Mouse (Mus musculus) stomach, embryonic 15.5 days (tissue): ENCODE measurements around the gene 6030408B16Rik. TPM values are rescaled to one million over a fixed set of nuclear protein-coding genes. Genes with fewer than 3 reads are reported as not detected.

ENCODE experiments used
- ATAC-seq: fragments of 200-750 bp; cut with Nextera tagmentation; 2 replicates; pipeline ENCODE4 v1.8.0; 2017; ENCODE audit warnings: low read depth, moderate number of reproducible peaks, moderate TSS enrichment; ENCODE audit not compliant: insufficient read depth, low FRiP score
- H3K27ac ChIP-seq: fragments of 300-500 bp; sonication (generic); 2 replicates; pipeline ENCODE4 v1.5.1; 2015; ENCODE audit warnings: mild to moderate bottlenecking, inconsistent platforms
- H3K27me3 ChIP-seq: fragments of 300-500 bp; sonication (generic); replicated peaks from 2 replicates; pipeline ENCODE4 v1.6.1; 2015; ENCODE audit warnings: inconsistent platforms
- H3K36me3 ChIP-seq: fragments of 300-500 bp; sonication (generic); 2 replicates; pipeline ENCODE4 v1.6.1; 2015; ENCODE audit warnings: inconsistent platforms
- H3K4me1 ChIP-seq: fragments of 300-500 bp; sonication (generic); 2 replicates; pipeline ENCODE4 v1.6.1; 2015; ENCODE audit warnings: inconsistent platforms
- H3K4me2 ChIP-seq: fragments of 300-500 bp; sonication (generic); 2 replicates; pipeline ENCODE4 v1.6.1; 2015; ENCODE audit warnings: mild to moderate bottlenecking, inconsistent platforms
- H3K4me3 ChIP-seq: fragments of 300-500 bp; sonication (generic); replicated peaks from 2 replicates; pipeline ENCODE4 v1.5.1; 2015; ENCODE audit warnings: inconsistent platforms
- H3K9ac ChIP-seq: fragments of 300-500 bp; sonication (generic); 2 replicates; pipeline ENCODE4 v1.6.1; 2015; ENCODE audit warnings: inconsistent platforms
- H3K9me3 ChIP-seq: fragments of 300-500 bp; sonication (generic); 2 replicates; pipeline ENCODE4 v1.6.1; 2016; ENCODE audit warnings: inconsistent platforms
- WGBS: fragments of 180-500 bp; shearing (Covaris S2); methylation state at CpG from one replicate; pipeline ENCODE4 v1.1.7; 2015; 5-methylcytosine and 5-hydroxymethylcytosine counted together
- polyA plus RNA-seq: library from polyadenylated mRNA; unstranded; fragments of >200 nt; fragmentation: Nextera tagmentation; extraction: Ambion mirVana; gene quantifications from 2 replicates; pipeline ENCODE4 v1.2.1, GENCODE M21; 2015

Gene 6030408B16Rik
- polyA plus RNA-seq, 1 experiment from 2014 or later: 11.6 TPM

DNA sequence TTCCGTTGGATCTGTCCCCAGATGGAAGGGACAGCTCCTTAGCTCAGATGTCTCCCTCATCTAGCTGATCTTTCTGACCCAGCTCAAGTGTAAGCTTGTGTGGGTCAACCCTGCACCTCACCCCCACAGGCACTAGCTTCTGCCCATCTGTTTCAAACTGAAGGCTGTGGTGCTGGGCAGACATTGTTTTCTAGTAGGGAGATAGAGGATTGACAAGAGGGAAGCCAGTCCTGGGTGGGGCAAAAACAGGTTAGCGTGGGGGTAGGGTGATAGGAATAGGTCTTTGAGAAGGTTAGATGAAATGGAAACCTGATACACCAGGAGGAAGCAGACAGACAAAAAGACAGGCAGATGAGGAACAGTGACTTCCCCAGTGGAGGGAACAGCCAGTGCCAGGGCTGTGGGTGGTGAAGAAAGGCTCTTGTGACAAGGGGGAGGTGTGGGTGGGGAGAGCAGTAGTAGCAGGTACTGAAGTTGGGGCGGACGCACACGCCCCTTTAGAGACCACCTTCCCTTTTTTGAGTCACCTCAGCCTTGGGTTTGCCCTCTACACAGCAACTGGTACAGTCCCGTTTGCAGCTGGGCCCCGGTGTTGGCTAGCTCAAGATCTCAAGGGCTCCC is 37.1 kb upstream of the 6030408B16Rik start:
- Histone ChIP-seq H3K27ac (no peak overlapping the region), H3K36me3 (no peaks in the 10 kb centered on the region), H3K4me2 (no peak overlapping the region), H3K4me3 (no peak overlapping the region), H3K27me3 (no peaks in the 10 kb centered on the region), H3K9ac (no peak overlapping the region), H3K4me1 (peaks cover 14% of the 10 kb centered on the region), H3K9me3 (no peaks in the 10 kb centered on the region)
- ATAC-seq: no peak
- whole genome bisulfite sequencing: 87% methylated on average over 7 of the region's 7 CpGs

DNA sequence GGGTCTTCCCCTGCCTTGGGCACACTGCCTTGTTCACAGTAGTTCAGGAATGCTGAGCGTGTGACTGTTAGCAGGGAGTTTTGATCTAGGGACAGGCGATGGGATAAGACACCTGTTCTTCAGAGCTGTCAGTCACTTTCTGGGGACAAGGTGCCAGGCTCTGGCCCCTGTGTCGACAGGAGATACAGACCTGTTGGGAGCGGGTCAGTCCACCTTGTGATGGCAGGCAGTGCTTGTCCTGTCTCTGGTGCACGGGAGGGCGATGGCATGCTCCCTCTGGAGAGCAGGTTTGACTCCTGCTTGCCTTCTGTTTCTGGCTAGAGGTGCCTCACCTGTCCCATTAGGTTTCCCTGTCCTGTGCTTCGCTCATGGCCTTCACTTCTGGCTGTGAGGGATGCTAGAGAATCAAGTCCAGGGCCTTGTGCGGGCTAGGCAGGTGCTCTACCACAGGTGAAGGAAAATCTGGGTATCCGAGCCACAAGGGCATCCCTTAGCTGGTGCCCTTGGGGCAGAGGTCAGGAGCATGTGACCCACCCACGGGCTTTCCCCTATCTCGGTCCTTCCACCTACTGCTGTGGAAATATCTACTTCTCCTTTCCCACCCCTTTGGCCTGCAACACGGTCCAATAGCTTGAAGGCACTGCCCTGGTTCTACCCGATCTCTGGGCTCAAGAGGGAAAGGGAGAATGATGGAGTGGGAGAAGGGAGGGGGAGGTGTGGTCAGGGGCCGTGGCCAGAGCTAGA is 36.4 kb upstream of the 6030408B16Rik start:
- Histone ChIP-seq H3K4me1 (peaks cover 21% of the 10 kb centered on the region), H3K4me3 (no peak overlapping the region), H3K27me3 (no peaks in the 10 kb centered on the region), H3K36me3 (no peaks in the 10 kb centered on the region), H3K9me3 (no peaks in the 10 kb centered on the region), H3K9ac (no peak overlapping the region), H3K4me2 (no peak overlapping the region), H3K27ac (no peak overlapping the region)
- WGBS: 73% methylated on average over 14 of the region's 14 CpGs
- no peak for ATAC-seq

DNA sequence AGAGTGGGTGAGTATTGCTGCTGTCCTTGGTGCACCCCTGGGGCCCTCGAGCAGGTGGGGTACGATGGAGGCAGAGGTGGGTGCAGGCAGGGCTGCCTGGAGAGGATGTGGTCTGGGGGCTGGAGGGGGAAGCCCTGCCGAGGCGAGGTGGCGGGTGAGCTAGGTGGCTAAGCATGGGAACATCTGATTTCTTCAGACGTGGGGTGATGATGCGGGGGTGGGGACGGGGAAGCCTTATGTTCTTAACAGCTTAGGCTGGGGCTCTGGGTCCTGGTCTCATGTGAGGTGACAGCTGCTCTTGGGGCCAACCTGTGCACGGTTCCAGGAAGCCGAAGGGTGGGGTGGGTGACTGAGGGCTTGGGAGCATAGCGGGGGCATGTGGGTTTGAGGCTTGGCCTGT is 34.6 kb upstream of the 6030408B16Rik start:
- H3K9ac ChIP-seq: no peak overlapping the region
- H3K4me3 ChIP-seq: no peak overlapping the region
- H3K4me1 ChIP-seq: peaks cover 32% of the 10 kb centered on the region
- ATAC-seq: no peak
- no peaks in the 10 kb centered on the region for H3K9me3 ChIP-seq
- H3K27me3 ChIP-seq: no peaks in the 10 kb centered on the region
- WGBS: 73% methylated on average over 11 of the region's 11 CpGs
- no peak overlapping the region for H3K4me2 ChIP-seq
- no peak overlapping the region for H3K27ac ChIP-seq
- no peaks in the 10 kb centered on the region for H3K36me3 ChIP-seq

DNA sequence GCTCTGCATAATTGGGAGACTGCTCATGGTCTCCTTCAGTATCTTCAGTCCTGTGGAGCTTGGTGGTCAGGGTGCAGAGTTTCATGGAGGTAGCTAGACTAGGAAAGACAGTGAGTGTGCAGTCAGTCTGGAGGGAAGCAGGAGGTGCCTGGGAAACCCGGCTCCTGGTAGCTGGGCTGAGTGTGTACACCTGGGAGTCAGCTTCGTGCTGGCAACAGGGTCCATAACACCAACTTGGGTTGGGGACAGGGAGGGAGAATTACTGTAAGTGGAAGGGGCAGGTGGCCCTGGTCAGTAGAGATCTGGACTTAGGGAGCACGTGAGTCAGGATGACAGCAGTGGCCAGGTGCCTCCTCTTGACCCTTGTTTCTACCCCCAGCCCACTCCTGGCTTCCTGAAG is 33.1 kb upstream of the 6030408B16Rik start:
- H3K4me2 ChIP-seq: no peak overlapping the region
- H3K9me3 ChIP-seq: no peaks in the 10 kb centered on the region
- H3K4me3 ChIP-seq: no peak overlapping the region
- no peak for ATAC-seq
- WGBS: 74% methylated on average over 3 of the region's 3 CpGs
- H3K4me1 ChIP-seq: peaks cover 29% of the 10 kb centered on the region
- peak overlapping the region; percentile 79 for H3K27ac ChIP-seq
- H3K9ac ChIP-seq: no peak overlapping the region
- H3K27me3 ChIP-seq: no peaks in the 10 kb centered on the region
- H3K36me3 ChIP-seq: no peaks in the 10 kb centered on the region

DNA sequence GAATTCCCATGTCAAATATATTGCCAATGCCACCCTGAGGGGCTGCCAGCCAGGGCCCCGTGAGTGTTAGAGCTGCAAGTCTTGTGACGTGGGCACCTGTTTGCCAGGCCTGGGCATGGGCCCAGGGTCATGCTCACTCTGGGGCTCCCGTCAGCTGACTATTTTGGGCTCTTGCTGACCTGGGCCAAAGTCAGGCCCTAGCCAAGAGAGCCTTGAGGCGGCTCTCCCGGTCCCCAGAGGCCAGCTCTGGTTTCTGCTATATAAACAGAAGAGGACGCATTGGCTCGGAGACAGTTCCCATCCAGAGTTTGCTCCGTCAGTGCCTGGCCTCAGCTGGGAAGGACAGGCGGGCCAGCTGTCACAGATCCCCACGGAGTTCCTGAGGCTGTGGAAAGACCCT is 32.6 kb upstream of the 6030408B16Rik start:
- H3K27me3 ChIP-seq: no peaks in the 10 kb centered on the region
- no peaks in the 10 kb centered on the region for H3K9me3 ChIP-seq
- no peak overlapping the region for H3K9ac ChIP-seq
- H3K36me3 ChIP-seq: no peaks in the 10 kb centered on the region
- no peak for ATAC-seq
- 35% methylated on average over 10 of the region's 10 CpGs for WGBS
- peaks cover 29% of the 10 kb centered on the region for H3K4me1 ChIP-seq
- peak overlapping the region; percentile 79 for H3K27ac ChIP-seq
- H3K4me2 ChIP-seq: no peak overlapping the region
- H3K4me3 ChIP-seq: no peak overlapping the region

DNA sequence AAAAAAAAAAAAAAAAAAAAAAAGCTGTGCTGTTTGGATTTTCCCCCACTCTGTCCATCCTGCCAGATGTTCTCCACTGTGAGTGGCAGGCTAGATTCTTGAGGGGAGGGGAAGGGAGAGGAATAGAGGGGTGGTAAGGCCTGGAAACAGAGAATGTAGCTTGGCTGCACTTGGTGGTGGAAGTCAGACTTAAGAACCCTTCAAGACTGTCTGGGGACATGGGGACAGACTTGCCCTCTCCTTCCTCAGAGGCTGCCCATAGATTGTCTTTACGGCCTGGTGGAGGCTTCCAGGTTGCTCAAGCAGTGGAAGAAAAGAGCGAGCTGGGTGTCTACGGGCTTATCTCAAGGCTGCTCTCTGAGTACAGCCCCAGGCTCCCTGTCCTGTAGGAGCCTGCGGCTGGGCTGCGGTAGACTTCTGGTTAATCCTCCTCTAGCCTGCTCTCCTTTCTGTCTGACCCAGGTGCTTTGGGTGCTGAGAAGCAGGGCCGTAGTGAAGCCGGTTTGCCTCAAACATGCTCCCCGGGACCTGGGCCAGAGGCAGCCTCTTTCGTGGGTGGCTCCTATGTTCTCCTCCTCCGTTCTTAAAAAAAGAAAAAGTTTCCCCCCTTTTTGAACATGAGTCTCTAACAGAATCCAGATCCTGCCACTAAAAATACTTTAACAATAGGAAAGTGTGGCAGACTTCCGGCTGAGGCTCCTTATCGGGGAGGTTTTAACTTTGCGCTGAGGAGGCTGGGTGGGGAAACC is 32.0 kb upstream of the 6030408B16Rik start:
- Histone ChIP-seq H3K27me3 (no peaks in the 10 kb centered on the region), H3K9me3 (no peaks in the 10 kb centered on the region), H3K4me3 (no peak overlapping the region), H3K4me1 (peaks cover 36% of the 10 kb centered on the region), H3K27ac (peak overlapping the region; percentile 79), H3K36me3 (no peaks in the 10 kb centered on the region), H3K9ac (no peak overlapping the region), H3K4me2 (peak overlapping the region; percentile 19; the same call in 1 of the 2 replicates)
- ATAC-seq: no peak
- 25% methylated on average over 13 of the region's 13 CpGs for WGBS

DNA sequence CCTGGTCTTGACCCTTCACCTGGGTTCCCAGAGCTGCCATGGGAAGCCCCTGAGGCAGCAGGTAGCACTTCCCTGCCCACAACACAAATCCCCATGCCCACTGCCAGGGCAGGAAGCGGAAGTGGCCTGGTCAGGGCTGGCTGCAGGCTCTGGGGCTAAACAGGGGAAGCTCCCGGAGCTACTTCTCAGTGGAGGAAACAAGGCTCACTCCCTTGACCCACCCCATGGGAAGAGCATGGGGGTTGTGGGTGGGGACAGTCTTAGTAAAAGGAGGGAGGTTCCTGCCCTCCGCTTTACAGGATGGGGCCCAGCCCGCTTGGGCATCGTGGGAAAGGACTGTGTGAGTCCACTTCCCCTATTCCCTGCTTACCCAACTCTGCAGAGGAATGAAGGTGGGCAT is 30.5 kb upstream of the 6030408B16Rik start:
- no peaks in the 10 kb centered on the region for H3K9me3 ChIP-seq
- H3K4me2 ChIP-seq: no peak overlapping the region
- WGBS: 56% methylated on average over 5 of the region's 5 CpGs
- H3K9ac ChIP-seq: no peak overlapping the region
- peaks cover 45% of the 10 kb centered on the region for H3K4me1 ChIP-seq
- no peak for ATAC-seq
- H3K4me3 ChIP-seq: no peak overlapping the region
- 0 out of 2 replicates have a peak overlapping the region, but pooled peaks have one; percentile 5 for H3K27ac ChIP-seq
- no peaks in the 10 kb centered on the region for H3K27me3 ChIP-seq
- H3K36me3 ChIP-seq: no peaks in the 10 kb centered on the region

DNA sequence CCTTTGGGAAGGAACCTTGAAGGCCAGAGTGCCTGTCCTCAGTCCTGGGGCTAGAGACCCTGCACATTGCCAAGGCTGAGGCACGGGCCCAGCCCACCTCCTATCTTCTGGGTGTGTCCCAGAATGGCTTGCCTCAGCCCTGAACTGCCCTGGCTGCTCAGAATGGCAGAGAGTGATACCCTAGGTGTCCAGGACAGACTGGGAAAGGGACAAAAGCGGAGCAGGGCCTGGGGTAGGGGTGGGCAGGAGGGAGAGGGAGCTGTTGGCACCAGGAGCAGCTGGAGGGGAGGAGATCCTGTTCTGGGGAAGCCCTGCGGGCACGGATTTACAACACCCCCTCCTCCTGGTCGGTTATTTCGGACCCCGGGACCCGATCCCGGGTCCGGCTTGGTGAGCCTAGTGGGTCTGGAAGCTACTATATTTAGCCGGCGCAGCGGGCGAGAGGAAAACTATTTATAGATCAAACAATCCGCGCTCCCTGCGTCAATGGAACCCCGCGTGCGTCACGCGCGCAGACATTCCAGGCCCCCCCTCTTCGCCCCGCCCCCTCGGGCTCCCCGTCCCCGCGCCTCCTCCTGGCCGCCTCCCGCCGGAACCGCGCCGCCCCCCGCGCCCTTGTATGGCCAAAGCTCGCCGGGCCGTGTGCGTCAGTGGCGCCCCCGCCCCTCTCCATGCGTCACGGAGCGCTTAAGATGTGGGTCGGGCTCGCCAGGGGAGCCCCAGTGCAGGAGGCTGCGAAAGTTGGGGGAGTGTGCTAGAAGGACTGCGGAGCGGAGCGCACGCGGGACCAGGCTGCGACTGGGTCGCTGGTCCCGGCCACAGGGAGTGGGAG is 26.7 kb upstream of the 6030408B16Rik start:
- ATAC-seq: peak; percentile 88
- WGBS: under 1% methylated on average over 57 of the region's 57 CpGs
- Histone ChIP-seq H3K9ac (peak overlapping the region; percentile 48), H3K27ac (peak overlapping the region; percentile 71), H3K4me1 (peaks cover 46% of the 10 kb centered on the region), H3K4me3 (peak overlapping the region; percentile 55), H3K4me2 (peak overlapping the region; percentile 90), H3K36me3 (peaks cover 8% of the 10 kb centered on the region), H3K9me3 (no peaks in the 10 kb centered on the region), H3K27me3 (no peaks in the 10 kb centered on the region)

DNA sequence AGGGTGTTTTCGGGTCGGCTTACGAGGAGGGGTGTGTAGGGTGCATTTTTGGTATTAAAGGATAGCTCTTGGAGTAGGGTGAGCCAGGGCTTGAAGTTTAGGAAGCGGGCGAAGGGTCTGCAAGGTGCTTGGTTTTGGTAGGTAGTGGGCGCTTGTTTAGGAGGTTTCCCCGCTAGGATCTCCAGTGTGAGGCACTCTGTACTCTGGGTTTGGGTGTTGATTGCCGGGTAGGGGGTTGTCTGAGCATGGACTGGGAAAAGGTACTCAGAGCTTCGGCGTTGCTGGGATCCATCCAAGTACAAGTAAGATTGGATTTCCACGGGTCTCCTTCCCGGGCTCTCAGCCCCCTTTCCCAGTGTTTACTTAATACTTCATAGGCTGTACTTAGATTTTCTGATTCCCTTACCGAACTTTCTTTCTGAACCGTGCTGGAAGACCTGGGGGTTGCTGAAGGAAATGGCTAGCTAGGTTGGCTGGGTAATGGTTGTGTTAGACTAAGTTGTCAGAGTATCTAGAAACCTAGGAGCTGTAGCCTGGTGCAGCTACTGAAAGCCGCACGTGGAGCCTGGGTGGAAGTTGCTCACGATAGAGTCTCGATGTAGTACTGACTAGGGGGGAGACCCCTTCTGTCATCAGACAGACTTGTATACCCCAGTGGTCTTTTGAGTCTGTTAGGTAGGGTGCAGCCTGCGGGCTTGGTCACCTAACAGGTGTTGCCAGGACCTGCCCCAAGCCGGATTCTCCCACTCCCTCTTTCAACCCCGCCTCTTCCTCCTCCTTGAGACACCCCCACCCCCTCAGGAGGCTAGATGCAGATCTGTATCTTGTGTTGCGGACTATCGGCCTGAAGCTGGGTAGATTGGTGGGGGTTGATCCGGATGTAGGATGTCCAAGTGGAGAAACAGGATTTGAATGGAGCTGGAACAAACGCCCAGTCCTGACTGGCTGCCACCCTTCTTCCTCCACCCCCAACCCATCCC is 25.7 kb upstream of the 6030408B16Rik start:
- no peaks in the 10 kb centered on the region for H3K27me3 ChIP-seq
- H3K4me1 ChIP-seq: peaks cover 37% of the 10 kb centered on the region
- peak overlapping the region; percentile 55 for H3K4me3 ChIP-seq
- peak overlapping the region; percentile 70 for H3K27ac ChIP-seq
- H3K4me2 ChIP-seq: peak overlapping the region; percentile 90
- peak; percentile 3; the same call in 1 of the 2 replicates for ATAC-seq
- H3K36me3 ChIP-seq: peaks cover 14% of the 10 kb centered on the region
- 3% methylated on average over 25 of the region's 25 CpGs for WGBS
- H3K9ac ChIP-seq: peak overlapping the region; percentile 48
- no peaks in the 10 kb centered on the region for H3K9me3 ChIP-seq

DNA sequence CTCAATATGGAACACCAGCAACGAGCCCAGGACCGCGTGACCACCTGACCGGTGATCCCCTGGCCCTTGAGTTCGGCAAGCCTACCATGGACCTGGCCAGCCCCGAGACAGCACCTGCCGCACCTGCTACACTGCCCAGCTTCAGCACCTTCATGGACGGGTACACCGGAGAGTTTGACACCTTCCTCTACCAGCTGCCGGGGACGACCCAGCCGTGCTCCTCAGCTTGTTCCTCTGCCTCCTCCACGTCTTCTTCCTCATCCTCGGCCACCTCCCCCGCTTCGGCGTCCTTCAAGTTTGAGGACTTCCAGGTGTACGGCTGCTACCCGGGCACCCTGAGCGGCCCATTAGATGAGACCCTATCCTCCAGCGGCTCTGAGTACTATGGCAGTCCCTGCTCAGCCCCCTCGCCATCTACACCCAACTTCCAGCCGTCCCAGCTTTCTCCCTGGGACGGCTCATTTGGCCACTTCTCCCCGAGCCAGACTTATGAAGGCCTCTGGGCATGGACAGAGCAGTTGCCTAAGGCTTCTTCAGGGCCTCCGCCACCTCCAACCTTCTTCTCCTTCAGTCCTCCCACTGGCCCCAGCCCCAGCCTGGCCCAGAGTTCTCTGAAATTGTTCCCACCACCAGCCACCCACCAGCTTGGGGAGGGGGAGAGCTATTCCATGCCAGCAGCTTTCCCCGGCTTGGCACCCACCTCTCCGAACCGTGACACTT is 22.8 kb upstream of the 6030408B16Rik start:
- H3K4me2 ChIP-seq: no peak overlapping the region
- no peak overlapping the region for H3K4me3 ChIP-seq
- H3K36me3 ChIP-seq: peaks cover 30% of the 10 kb centered on the region
- no peak overlapping the region for H3K9ac ChIP-seq
- H3K9me3 ChIP-seq: no peaks in the 10 kb centered on the region
- no peak for ATAC-seq
- H3K27ac ChIP-seq: no peak overlapping the region
- peaks cover 31% of the 10 kb centered on the region for H3K4me1 ChIP-seq
- 87% methylated on average over 29 of the region's 29 CpGs for WGBS
- H3K27me3 ChIP-seq: no peaks in the 10 kb centered on the region
